Mouse (Mus musculus) c-Kit-negative CD71-positive TER-119-positive erythroid progenitor cells, embryonic 14.5 days (primary cell): ENCODE measurements at regions not wholly inside any gene's neighbourhood (a gene's known extent, or its start where the extent isn't known, plus 50 kb on each side); places are given as distances from the start of the nearest gene placed in this dataset.
A peak's percentile ranks its signal among the peaks of the same experiment; 100 is the strongest.

Experiments used
- DNase-seq: peaks from one replicate; pipeline ENCODE4 v3.0.0-alpha.2; 2013; ENCODE audit warnings: low read depth, low spot score

- DNase-seq, result peak; percentile 70
Observed at GRCm38 (mm10) chr1:155472112-155472955, 55.1 kb upstream of the Xpr1 start.

GRCm38 (mm10) chr1:155472956-155473646 is 55.9 kb upstream of the Xpr1 start:
- DNase-seq, result no peak

GRCm38 (mm10) chr1:155474973-155475372 is 57.8 kb upstream of the Xpr1 start:
- no peak for DNase-seq

GRCm38 (mm10) chr1:155476237-155476636 is 59.0 kb upstream of the Xpr1 start:
- no peak for DNase-seq

- no peak for DNase-seq
Observed at GRCm38 (mm10) chr1:155482148-155482547, 64.9 kb upstream of the Xpr1 start.

- no peak for DNase-seq
Observed at GRCm38 (mm10) chr1:155482760-155483159, 65.5 kb upstream of the Xpr1 start.

- DNase-seq, result no peak
Observed at GRCm38 (mm10) chr1:155483693-155484092, 66.5 kb upstream of the Xpr1 start.

GRCm38 (mm10) chr1:155487796-155488195 is 70.1 kb upstream of the Acbd6 start:
- DNase-seq, result no peak

GRCm38 (mm10) chr1:155488966-155489661 is 68.8 kb upstream of the Acbd6 start:
- no peak for DNase-seq

GRCm38 (mm10) chr1:155490131-155490530 is 67.8 kb upstream of the Acbd6 start:
- DNase-seq, result no peak

- DNase-seq, result no peak
Observed at GRCm38 (mm10) chr1:155491205-155492026, 66.5 kb upstream of the Acbd6 start.

GRCm38 (mm10) chr1:155493333-155493732 is 64.6 kb upstream of the Acbd6 start:
- DNase-seq, result no peak

GRCm38 (mm10) chr1:155493799-155494198 is 64.1 kb upstream of the Acbd6 start:
- DNase-seq, result no peak

- DNase-seq, result no peak
Observed at GRCm38 (mm10) chr1:155494347-155494746, 63.6 kb upstream of the Acbd6 start.

GRCm38 (mm10) chr1:155499735-155500134 is 58.2 kb upstream of the Acbd6 start:
- no peak for DNase-seq

GRCm38 (mm10) chr1:155502867-155503266 is 55.1 kb upstream of the Acbd6 start:
- no peak for DNase-seq

- DNase-seq, result no peak
Observed at GRCm38 (mm10) chr1:155504581-155505328, 53.2 kb upstream of the Acbd6 start.

GRCm38 (mm10) chr1:155505361-155506077 is 52.4 kb upstream of the Acbd6 start:
- DNase-seq, result no peak
